Mouse (Mus musculus) G1E (cell line): Measurements from ENCODE around the gene Adgrl3. TPM values are rescaled to one million over a fixed set of nuclear protein-coding genes. Genes with fewer than 3 reads are reported as not detected.

ENCODE experiments used
- ATAC-seq: 2 replicates; pipeline ENCODE4 v1.8.0; 2016; ENCODE audit warnings: mild to moderate bottlenecking; ENCODE audit not compliant: insufficient number of reproducible peaks, poor library complexity, low FRiP score, severe bottlenecking; ENCODE audit errors: extremely low read depth
- DNase-seq: peaks from one replicate; pipeline ENCODE4 v3.0.0; 2012; ENCODE audit warnings: low spot score
- H3K27me3 ChIP-seq: 2 replicates; pipeline ENCODE4 v1.6.1; 2012; ENCODE audit warnings: mild to moderate bottlenecking, low read length, inconsistent platforms; ENCODE audit not compliant: insufficient read depth
- H3K36me3 ChIP-seq: replicated peaks from 2 replicates; pipeline ENCODE3; 2012; ENCODE audit warnings: mild to moderate bottlenecking, inconsistent platforms
- H3K4me1 ChIP-seq: 2 replicates; pipeline ENCODE4 v1.6.1; 2012; ENCODE audit warnings: low read depth, low read length, inconsistent platforms, mixed read lengths; ENCODE audit not compliant: insufficient read depth
- H3K4me3 ChIP-seq: 2 replicates; pipeline ENCODE4 v1.5.1; 2012; ENCODE audit warnings: low read depth, mild to moderate bottlenecking, inconsistent platforms, low read length, moderate library complexity, mixed read lengths
- H3K9me3 ChIP-seq: replicated peaks from 2 replicates; pipeline ENCODE4 v1.6.1; 2012; ENCODE audit warnings: inconsistent platforms
- CTCF ChIP-seq: IDR thresholded peaks from 2 replicates; pipeline ENCODE4 v1.5.1; 2012; ENCODE audit warnings: low read depth, low read length, inconsistent platforms, mixed read lengths
- GATA1 ChIP-seq: IDR thresholded peaks from 2 replicates; pipeline ENCODE4 v1.6.1; 2012; ENCODE audit warnings: borderline replicate concordance, low read length, inconsistent platforms, mixed read lengths
- GATA2 ChIP-seq: IDR thresholded peaks from 2 replicates; pipeline ENCODE4 v1.6.1; 2012; ENCODE audit warnings: low read depth, low read length, inconsistent platforms, borderline replicate concordance
- POLR2AphosphoS5 ChIP-seq: IDR thresholded peaks from 2 replicates; pipeline ENCODE4 v1.6.1; 2012; ENCODE audit warnings: low read depth, low read length, inconsistent platforms; ENCODE audit not compliant: insufficient replicate concordance
- TAL1 ChIP-seq: conservative IDR thresholded peaks from 2 replicates; pipeline ENCODE4 v1.6.1; 2012; ENCODE audit warnings: low read depth, low read length, inconsistent platforms, mixed read lengths
- polyA plus RNA-seq: library from polyadenylated mRNA; stranded (reverse); fragments of >175 nt; gene quantifications from 2 replicates; pipeline ENCODE4 v1.2.3, GENCODE M21; 2012
- total RNA-seq, 2 experiments: library from RNA; stranded (forward) in 1 of 2; stranded (reverse) in 1 of 2; fragments of 200-1000 nt in 1 of 2; fragments of >200 nt in 1 of 2; fragmentation: Nextera tagmentation in 1 of 2; gene quantifications; 2 replicates each; pipeline ENCODE4 v1.2.3; 2014 to 2017

Gene Adgrl3
- total and polyA plus RNA-seq, 3 experiments, result 0.98 TPM; not detected in 2

- no peak overlapping the region for H3K4me3 ChIP-seq
- no peaks in the 10 kb centered on the region for H3K36me3 ChIP-seq
- no peaks in the 10 kb centered on the region for H3K27me3 ChIP-seq
- no peaks in the 10 kb centered on the region for H3K4me1 ChIP-seq
- ATAC-seq, result no peak
- no peak for DNase-seq
- TF ChIP-seq GATA2 (no peak), GATA1 (no peak), TAL1 (no peak), CTCF (no peak), POLR2AphosphoS5 (no peak)
- H3K9me3 ChIP-seq, result no peaks in the 10 kb centered on the region
These were observed 65.2 kb downstream of the Adgrl3 start for GRCm38 (mm10) chr5:81085152-81085551.

GRCm38 (mm10) chr5:81088667-81089066 lies 68.7 kb downstream of the Adgrl3 start:
- DNase-seq (no peak), ATAC-seq (no peak)
- TF ChIP-seq CTCF (no peak), GATA1 (no peak), TAL1 (no peak), POLR2AphosphoS5 (no peak), GATA2 (no peak)
- Histone ChIP-seq H3K27me3 (no peaks in the 10 kb centered on the region), H3K4me1 (no peaks in the 10 kb centered on the region), H3K4me3 (no peak overlapping the region), H3K36me3 (no peaks in the 10 kb centered on the region), H3K9me3 (no peaks in the 10 kb centered on the region)

- H3K9me3 ChIP-seq, result peaks cover 12% of the 10 kb centered on the region
- H3K36me3 ChIP-seq, result no peaks in the 10 kb centered on the region
- TF ChIP-seq CTCF, result no peak
- H3K27me3 ChIP-seq, result no peaks in the 10 kb centered on the region
- ATAC-seq (no peak), DNase-seq (no peak)
- H3K4me1 ChIP-seq, result no peaks in the 10 kb centered on the region
- H3K4me3 ChIP-seq, result no peak overlapping the region
These were observed 74.7 kb downstream of the Adgrl3 start for GRCm38 (mm10) chr5:81094618-81095017.

GRCm38 (mm10) chr5:81097131-81097530 lies 77.2 kb downstream of the Adgrl3 start:
- Histone ChIP-seq H3K36me3 (no peaks in the 10 kb centered on the region), H3K9me3 (peaks cover 12% of the 10 kb centered on the region), H3K27me3 (no peaks in the 10 kb centered on the region), H3K4me1 (no peaks in the 10 kb centered on the region), H3K4me3 (no peak overlapping the region)
- DNase-seq (no peak), ATAC-seq (no peak)
- no peak for TF ChIP-seq GATA1
- TF ChIP-seq TAL1, result no peak
- no peak for TF ChIP-seq GATA2
- no peak for TF ChIP-seq CTCF
- no peak for TF ChIP-seq POLR2AphosphoS5

GRCm38 (mm10) chr5:81107431-81107830 lies 87.5 kb downstream of the Adgrl3 start:
- Histone ChIP-seq H3K27me3 (no peaks in the 10 kb centered on the region), H3K9me3 (no peaks in the 10 kb centered on the region), H3K4me1 (no peaks in the 10 kb centered on the region), H3K4me3 (no peak overlapping the region), H3K36me3 (no peaks in the 10 kb centered on the region)
- TF ChIP-seq CTCF (no peak), GATA2 (no peak), POLR2AphosphoS5 (no peak), GATA1 (no peak), TAL1 (no peak)
- no peak for DNase-seq
- no peak for ATAC-seq

- no peak for TF ChIP-seq CTCF
- no peak for TF ChIP-seq POLR2AphosphoS5
- TF ChIP-seq GATA1, result no peak
- no peak for TF ChIP-seq GATA2
- TF ChIP-seq TAL1, result no peak
- H3K9me3 ChIP-seq, result 0 out of 2 replicates have a peak, but pooled peaks cover 1% of the 10 kb centered on the region
- no peak for DNase-seq
- no peaks in the 10 kb centered on the region for H3K27me3 ChIP-seq
- no peak for ATAC-seq
- H3K4me1 ChIP-seq, result no peaks in the 10 kb centered on the region
- no peak overlapping the region for H3K4me3 ChIP-seq
- H3K36me3 ChIP-seq, result no peaks in the 10 kb centered on the region
These were observed 104.5 kb downstream of the Adgrl3 start for GRCm38 (mm10) chr5:81124483-81124882.

- peaks cover 4% of the 10 kb centered on the region; the same call in 1 of the 2 replicates for H3K9me3 ChIP-seq
- no peaks in the 10 kb centered on the region for H3K27me3 ChIP-seq
- ATAC-seq (no peak), DNase-seq (no peak)
- no peak overlapping the region for H3K4me3 ChIP-seq
- no peaks in the 10 kb centered on the region for H3K4me1 ChIP-seq
- H3K36me3 ChIP-seq, result no peaks in the 10 kb centered on the region
- TF ChIP-seq GATA2, result no peak
- no peak for TF ChIP-seq POLR2AphosphoS5
- no peak for TF ChIP-seq CTCF
These were observed 107.7 kb downstream of the Adgrl3 start for GRCm38 (mm10) chr5:81127639-81128038.
